Mouse (Mus musculus): ENCODE measurements around the gene Ptk7. TPM values are rescaled to one million over a fixed set of nuclear protein-coding genes. Genes with fewer than 3 reads are reported as not detected.

Gene Ptk7
- total and polyA plus RNA-seq, 3 experiments = 0.11 to 4.8 (median 0.29) TPM

- in situ Hi-C loops (cut with MboI; ENCODE audit: low pct_ligation_motif_present, low pct_unique_long_range_greater_than_20kb, low sequenced_read_pairs) = no loop called here
- Histone ChIP-seq H3K79me2 (replicated peaks; ENCODE audit: control insufficient read depth, extremely low read depth, insufficient read depth, poor library complexity, severe bottlenecking) (no peaks in the 10 kb centered on the region), H3K9me3 (replicated peaks; ENCODE audit: low read length) (no peaks in the 10 kb centered on the region), H3K9ac (ENCODE audit: insufficient read depth, low read depth) (no peak overlapping the region), H3K4me3 (replicated peaks in 1 of 3; ENCODE audit: low read depth in 2 of 3, low read length in 2 of 3, poor library complexity in 1 of 3) (no peak overlapping the region), H3K4me2 (ENCODE audit: insufficient read depth, low read depth, poor library complexity, severe bottlenecking) (no peak overlapping the region), H3K27me3 (replicated peaks) (peaks cover 3% of the 10 kb centered on the region), H3K27ac (ENCODE audit: insufficient read depth, low read depth) (no peak overlapping the region), H3K4me1 (ENCODE audit: control insufficient read depth in 1 of 2, insufficient read depth in 2 of 2) (no peaks in the 10 kb centered on the region), H3K36me3 (replicated peaks in 1 of 2; ENCODE audit: control insufficient read depth in 1 of 2, insufficient read depth in 1 of 2, low read length in 1 of 2) (no peaks in the 10 kb centered on the region)
- no peak for DNase-seq (ENCODE audit: extremely low read depth)
- dilution Hi-C loops (cut with MboI; ENCODE audit: extremely low pct_ligation_motif_present, extremely low pct_unique_long_range_greater_than_20kb, low sequenced_read_pairs) = no loop called here
- TF ChIP-seq NELFE (IDR thresholded peaks at IDR 0.05; ENCODE audit: low read depth, low read length) (no peak), ZKSCAN1 (IDR thresholded peaks at IDR 0.05; ENCODE audit: borderline replicate concordance, low read depth, low read length) (no peak), MAFK (IDR thresholded peaks at IDR 0.05; ENCODE audit: insufficient replicate concordance, low read length) (no peak), GABPA (IDR thresholded peaks at IDR 0.05; ENCODE audit: insufficient replicate concordance, low read depth, low read length) (no peak), TCF12 (IDR thresholded peaks at IDR 0.05; ENCODE audit: low read depth, low read length) (no peak), E2F4 (IDR thresholded peaks at IDR 0.05; ENCODE audit: insufficient replicate concordance, low read depth, low read length) (no peak), SMC3 (IDR thresholded peaks at IDR 0.05; ENCODE audit: low read depth, low read length) (no peak), USF1 (IDR thresholded peaks at IDR 0.05; ENCODE audit: low read depth, low read length) (no peak), IRF4 (IDR thresholded peaks at IDR 0.05; ENCODE audit: low read depth, low read length) (no peak), UBTF (IDR thresholded peaks at IDR 0.05; ENCODE audit: low read depth, low read length) (no peak), PAX5 (IDR thresholded peaks at IDR 0.05; ENCODE audit: low read length) (no peak), MAZ (IDR thresholded peaks at IDR 0.05; ENCODE audit: low read depth, low read length) (no peak), SIN3A (IDR thresholded peaks at IDR 0.05; ENCODE audit: low read length) (no peak), RCOR1 (conservative IDR thresholded peaks at IDR 0.05; ENCODE audit: low read depth, low read length) (no peak)
Measured at GRCm38 (mm10) chr17:46574535-46574934, 54.8 kb downstream of the Ptk7 start.

- Histone ChIP-seq H3K4me2 (ENCODE audit: insufficient read depth, low read depth, poor library complexity, severe bottlenecking) (no peak overlapping the region), H3K4me3 (replicated peaks in 1 of 3; ENCODE audit: low read depth in 2 of 3, low read length in 2 of 3, poor library complexity in 1 of 3) (no peak overlapping the region), H3K27ac (ENCODE audit: insufficient read depth, low read depth) (no peak overlapping the region), H3K9me3 (replicated peaks; ENCODE audit: low read length) (no peaks in the 10 kb centered on the region), H3K4me1 (ENCODE audit: control insufficient read depth in 1 of 2, insufficient read depth in 2 of 2) (no peaks in the 10 kb centered on the region), H3K27me3 (replicated peaks) (no peaks in the 10 kb centered on the region), H3K36me3 (replicated peaks in 1 of 2; ENCODE audit: control insufficient read depth in 1 of 2, insufficient read depth in 1 of 2, low read length in 1 of 2) (no peaks in the 10 kb centered on the region), H3K79me2 (replicated peaks; ENCODE audit: control insufficient read depth, extremely low read depth, insufficient read depth, poor library complexity, severe bottlenecking) (no peaks in the 10 kb centered on the region), H3K9ac (ENCODE audit: insufficient read depth, low read depth) (no peak overlapping the region)
- in situ Hi-C loops (cut with MboI; ENCODE audit: low pct_ligation_motif_present, low pct_unique_long_range_greater_than_20kb, low sequenced_read_pairs) (no loop called here), dilution Hi-C loops (cut with MboI; ENCODE audit: extremely low pct_ligation_motif_present, extremely low pct_unique_long_range_greater_than_20kb, low sequenced_read_pairs) (no loop called here)
- TF ChIP-seq E2F4 (IDR thresholded peaks at IDR 0.05; ENCODE audit: insufficient replicate concordance, low read depth, low read length) = no peak
- TF ChIP-seq JUND (conservative IDR thresholded peaks at IDR 0.05; ENCODE audit: low read depth, low read length) = no peak
- TF ChIP-seq IRF4 (IDR thresholded peaks at IDR 0.05; ENCODE audit: low read depth, low read length) = no peak
- TF ChIP-seq SMC3 (IDR thresholded peaks at IDR 0.05; ENCODE audit: low read depth, low read length) = no peak
- TF ChIP-seq ZNF384 (IDR thresholded peaks at IDR 0.05; ENCODE audit: low read depth, low read length) = no peak
- TF ChIP-seq BHLHE40 (IDR thresholded peaks at IDR 0.05; ENCODE audit: low read depth, low read length) = no peak
- no peak for TF ChIP-seq ZC3H11A (IDR thresholded peaks at IDR 0.05; ENCODE audit: low read depth, low read length)
- TF ChIP-seq UBTF (IDR thresholded peaks at IDR 0.05; ENCODE audit: low read depth, low read length) = no peak
- DNase-seq (ENCODE audit: extremely low read depth) = no peak
Measured at GRCm38 (mm10) chr17:46571005-46571404, 58.3 kb downstream of the Ptk7 start.
